Mouse (Mus musculus): ENCODE data around the gene 9530053A07Rik. TPM values are rescaled to one million over a fixed set of nuclear protein-coding genes. Genes with fewer than 3 reads are reported as not detected.

Gene 9530053A07Rik
- total RNA-seq, 2 experiments from 2014 or later = not detected

Other genes starting within 250 kb of the 9530053A07Rik start
- gene Zfp974, start 200.0 kb upstream of the 9530053A07Rik start, total RNA-seq (2021) = 10 to 100 TPM; 12.7 to 14.3 TPM
- gene Zfp780b, start 150.3 kb upstream of the 9530053A07Rik start, total RNA-seq (2021) = 10 to 100 TPM; 10.5 to 13.6 TPM
- gene Zfp850, start 115.4 kb upstream of the 9530053A07Rik start, total RNA-seq (2021) = 1 to 10 TPM; 2.3 to 2.4 TPM
- gene Psmc4, start 79.4 kb upstream of the 9530053A07Rik start, total RNA-seq (2021) = 100 to 1,000 TPM; 151 to 195 TPM
- gene Fcgbp, start 58.2 kb upstream of the 9530053A07Rik start, total RNA-seq (2021) = not detected
- gene Fbl, start 40.2 kb downstream of the 9530053A07Rik start, total RNA-seq (2021) = 100 to 1,000 TPM in 1 of 2 experiments, 10 to 100 TPM in 1; 92.2 to 134 TPM
- gene Dyrk1b, start 50.0 kb downstream of the 9530053A07Rik start, total RNA-seq (2021) = 10 to 100 TPM; 27.3 to 31.4 TPM
- 10 to 100 TPM; 25.2 to 51.2 TPM for gene Eid2, start 138.4 kb downstream of the 9530053A07Rik start, total RNA-seq (2021)
- 10 to 100 TPM; 13.7 to 18.4 TPM for gene Eid2b, start 148.3 kb downstream of the 9530053A07Rik start, total RNA-seq (2021)
- gene Selenov, start 161.7 kb downstream of the 9530053A07Rik start, total RNA-seq (2021) = 1 to 10 TPM in 1 of 2 experiments, not detected in 1; 1.1 TPM
- gene Dll3, start 172.8 kb downstream of the 9530053A07Rik start, total RNA-seq (2021) = under 1 TPM in 1 of 2 experiments, not detected in 1; 0.89 TPM
- 100 to 1,000 TPM in 1 of 2 experiments, 10 to 100 TPM in 1; 84.0 to 102 TPM for gene Timm50, start 182.6 kb downstream of the 9530053A07Rik start, total RNA-seq (2021)
- 100 to 1,000 TPM; 122 to 287 TPM for gene Supt5, start 209.3 kb downstream of the 9530053A07Rik start, total RNA-seq (2021)
- gene Rps16, start 221.2 kb downstream of the 9530053A07Rik start, total RNA-seq (2021) = 1,000 to 10,000 TPM; 1,072 to 1,115 TPM
- 10 to 100 TPM; 19.0 to 27.2 TPM for gene Plekhg2, start 243.1 kb downstream of the 9530053A07Rik start, total RNA-seq (2021)